Mouse (Mus musculus) liver, embryonic 11.5 days (tissue): ENCODE data around the gene Cd200r1. TPM values are rescaled to one million over a fixed set of nuclear protein-coding genes. Genes with fewer than 3 reads are reported as not detected.
A peak's percentile ranks its signal among the peaks of the same experiment; 100 is the strongest.

Experiments used
- ATAC-seq: fragments of 200-750 bp; cut with Nextera tagmentation; replicated peaks from 2 replicates; pipeline ENCODE4 v1.8.0; 2017; ENCODE audit warnings: moderate number of reproducible peaks, mild to moderate bottlenecking, moderate TSS enrichment, moderate library complexity; ENCODE audit not compliant: low FRiP score
- DNase-seq: peaks from one replicate; pipeline ENCODE4 v3.0.0-alpha.2; 2017; ENCODE audit warnings: low spot score
- H3K27ac ChIP-seq: fragments of 300-500 bp; sonication (generic); 2 replicates; pipeline ENCODE4 v1.5.1; 2014; ENCODE audit warnings: mild to moderate bottlenecking, low read depth, low read length, control low read depth
- H3K27me3 ChIP-seq: fragments of 300-500 bp; sonication (generic); replicated peaks from 2 replicates; pipeline ENCODE4 v1.6.1; 2014; ENCODE audit warnings: low read length, mixed read lengths; ENCODE audit not compliant: control insufficient read depth, insufficient read depth
- H3K36me3 ChIP-seq: fragments of 300-500 bp; sonication (generic); 2 replicates; pipeline ENCODE4 v1.6.1; 2014; ENCODE audit warnings: mild to moderate bottlenecking, low read length, moderate library complexity, mixed read lengths; ENCODE audit not compliant: control insufficient read depth, insufficient read depth
- H3K4me1 ChIP-seq: fragments of 300-500 bp; sonication (generic); replicated peaks from 2 replicates; pipeline ENCODE4 v1.6.1; 2014; ENCODE audit warnings: low read length, mixed read lengths; ENCODE audit not compliant: control insufficient read depth, insufficient read depth
- H3K4me2 ChIP-seq: fragments of 300-500 bp; sonication (generic); 2 replicates; pipeline ENCODE4 v1.6.1; 2014; ENCODE audit warnings: mild to moderate bottlenecking, control low read depth, moderate library complexity
- H3K4me3 ChIP-seq: fragments of 300-500 bp; sonication (generic); 2 replicates; pipeline ENCODE4 v1.5.1; 2014; ENCODE audit warnings: low read depth, low read length, control low read depth
- H3K9ac ChIP-seq: fragments of 300-500 bp; sonication (generic); 2 replicates; pipeline ENCODE4 v1.6.1; 2014; ENCODE audit warnings: low read depth, low read length, control low read depth
- H3K9me3 ChIP-seq: fragments of 300-500 bp; sonication (generic); 2 replicates; pipeline ENCODE4 v1.6.1; 2016; ENCODE audit warnings: low read length, inconsistent platforms, mixed read lengths; ENCODE audit not compliant: control insufficient read depth
- WGBS: fragments of 180-500 bp; shearing (Covaris S2); extraction: QIAGEN DNeasy Blood & Tissue Kit; methylation state at CpG from one replicate; pipeline ENCODE4 v1.1.7; 2014; 5-methylcytosine and 5-hydroxymethylcytosine counted together
- polyA plus RNA-seq: library from polyadenylated mRNA; unstranded; fragments of >200 nt; fragmentation: Nextera tagmentation; extraction: Ambion mirVana; gene quantifications from 2 replicates; pipeline ENCODE4 v1.2.1, GENCODE M21; 2014

Cd200r1 gene
- polyA plus RNA-seq, 1 experiment from 2014 or later: 5.9 TPM

- ATAC-seq: no peak
- Histone ChIP-seq H3K36me3 (peaks cover 8% of the 10 kb centered on the region; the same call in 1 of the 2 replicates), H3K27me3 (no peaks in the 10 kb centered on the region)
These were observed 40.7 kb upstream of the Cd200r1 start for GRCm38 (mm10) chr16:44724847-44725246.

GRCm38 (mm10) chr16:44725286-44726223, 40.0 kb upstream of the Cd200r1 start:
- peak overlapping the region; percentile 86 for H3K4me3 ChIP-seq
- H3K27me3 ChIP-seq: no peaks in the 10 kb centered on the region
- H3K9ac ChIP-seq: peak overlapping the region; percentile 95
- ATAC-seq (no peak), DNase-seq (no peak)
- H3K9me3 ChIP-seq: no peaks in the 10 kb centered on the region
- peaks cover 22% of the 10 kb centered on the region for H3K4me1 ChIP-seq
- peak overlapping the region; percentile 84 for H3K4me2 ChIP-seq
- 34% methylated on average over 14 of the region's 14 CpGs for WGBS
- peaks cover 7% of the 10 kb centered on the region; the same call in 1 of the 2 replicates for H3K36me3 ChIP-seq
- peak overlapping the region; percentile 86; the same call in 1 of the 2 replicates for H3K27ac ChIP-seq

More at GRCm38 (mm10) chr16:44724847-44725246, 40.7 kb upstream of the Cd200r1 start:
- no peak for DNase-seq
- under 1% methylated on average over 14 of the region's 14 CpGs for WGBS
- no peaks in the 10 kb centered on the region for H3K9me3 ChIP-seq
- peak overlapping the region; percentile 86 for H3K4me3 ChIP-seq
- peak overlapping the region; percentile 84 for H3K4me2 ChIP-seq
- peak overlapping the region; percentile 95 for H3K9ac ChIP-seq
- H3K27ac ChIP-seq: peak overlapping the region; percentile 86
- peaks cover 22% of the 10 kb centered on the region for H3K4me1 ChIP-seq

GRCm38 (mm10) chr16:44727525-44727924, 38.0 kb upstream of the Cd200r1 start:
- ATAC-seq (no peak), DNase-seq (no peak)
- no peaks in the 10 kb centered on the region for H3K27me3 ChIP-seq
- H3K4me2 ChIP-seq: no peak overlapping the region
- H3K4me3 ChIP-seq: no peak overlapping the region
- peaks cover 23% of the 10 kb centered on the region for H3K36me3 ChIP-seq
- H3K4me1 ChIP-seq: peaks cover 22% of the 10 kb centered on the region
- H3K9ac ChIP-seq: no peak overlapping the region
- no peak overlapping the region for H3K27ac ChIP-seq
- WGBS: 91% methylated on average over 3 of the region's 3 CpGs
- no peaks in the 10 kb centered on the region for H3K9me3 ChIP-seq

- Histone ChIP-seq H3K4me3 (no peak overlapping the region), H3K4me1 (no peaks in the 10 kb centered on the region), H3K27ac (no peak overlapping the region), H3K4me2 (no peak overlapping the region), H3K9me3 (no peaks in the 10 kb centered on the region), H3K9ac (no peak overlapping the region), H3K27me3 (no peaks in the 10 kb centered on the region), H3K36me3 (peaks cover 53% of the 10 kb centered on the region)
- WGBS: 73% methylated on average over 3 of the region's 3 CpGs
- ATAC-seq: no peak
- no peak for DNase-seq
These were observed 31.5 kb upstream of the Cd200r1 start for GRCm38 (mm10) chr16:44734059-44734458.

DNA sequence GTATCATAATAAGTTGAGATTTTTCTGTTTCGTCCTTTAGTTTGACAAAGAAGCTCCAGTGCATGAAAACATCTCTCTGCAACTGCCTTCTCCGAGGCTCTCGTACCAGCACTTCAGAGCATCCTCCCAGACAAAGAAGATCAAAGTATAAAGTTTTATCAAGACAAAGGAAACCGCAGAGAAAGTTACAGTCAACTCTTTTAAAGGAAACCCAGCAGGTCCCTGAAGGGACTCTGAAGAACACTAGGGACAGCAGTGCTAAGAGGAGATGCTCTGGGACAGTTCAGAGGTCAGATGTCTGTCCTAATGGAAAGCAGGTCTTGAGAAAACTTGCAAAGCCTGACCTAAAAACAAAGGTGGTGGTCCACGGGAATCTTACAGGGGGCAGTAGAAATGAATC, 29.9 kb upstream of the Cd200r1 start:
- Histone ChIP-seq H3K9ac (no peak overlapping the region), H3K27me3 (no peaks in the 10 kb centered on the region), H3K9me3 (no peaks in the 10 kb centered on the region), H3K4me3 (no peak overlapping the region), H3K4me2 (no peak overlapping the region), H3K4me1 (no peaks in the 10 kb centered on the region), H3K36me3 (peaks cover 48% of the 10 kb centered on the region), H3K27ac (no peak overlapping the region)
- DNase-seq: no peak
- ATAC-seq: no peak
- 88% methylated on average over 5 of the region's 5 CpGs for WGBS

DNA sequence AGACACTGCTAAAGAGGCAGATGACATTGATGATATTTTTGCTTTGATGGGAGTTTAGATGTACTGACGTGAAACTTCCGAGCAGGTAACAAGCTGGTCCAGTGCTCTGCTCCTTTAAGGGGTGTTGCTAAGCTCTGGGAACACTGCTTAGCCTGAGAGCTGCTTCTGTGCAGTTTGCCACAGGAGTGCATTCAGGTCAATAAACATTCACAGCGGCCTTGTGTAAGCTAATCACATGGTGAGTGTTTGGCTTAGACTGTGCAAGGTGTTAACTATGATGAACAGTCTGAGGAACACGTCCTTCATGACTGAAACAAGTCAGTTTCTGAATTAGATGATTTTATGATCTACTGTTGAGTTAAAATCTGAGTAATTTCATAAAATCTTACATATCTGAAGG, 29.4 kb upstream of the Cd200r1 start:
- Histone ChIP-seq H3K9ac (no peak overlapping the region), H3K36me3 (peaks cover 44% of the 10 kb centered on the region)
- WGBS: 87% methylated on average over 4 of the region's 4 CpGs

DNA sequence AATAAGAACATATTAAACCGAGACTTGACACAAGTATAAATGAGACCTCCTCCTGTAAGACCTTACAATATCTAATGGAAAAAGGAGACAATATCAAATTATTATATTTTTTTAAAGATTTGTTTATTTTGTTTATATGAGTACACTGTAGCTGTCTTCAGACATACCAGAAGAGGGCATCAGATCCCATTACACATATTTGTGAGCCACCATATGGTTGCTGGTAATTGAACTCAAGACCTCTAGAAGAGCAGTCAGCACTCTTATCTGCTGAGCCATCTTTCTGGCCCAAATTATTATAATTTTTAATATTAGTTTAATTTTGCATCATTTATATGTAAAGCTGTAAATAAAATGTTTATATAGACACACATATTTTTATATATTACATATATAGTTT, 22.8 kb upstream of the Cd200r1 start:
- Histone ChIP-seq H3K9ac (no peak overlapping the region), H3K27me3 (no peaks in the 10 kb centered on the region), H3K27ac (no peak overlapping the region), H3K36me3 (peaks cover 8% of the 10 kb centered on the region; the same call in 1 of the 2 replicates), H3K4me1 (no peaks in the 10 kb centered on the region; the same call in 1 of the 2 replicates), H3K4me3 (no peak overlapping the region), H3K4me2 (no peak overlapping the region), H3K9me3 (no peaks in the 10 kb centered on the region)
- DNase-seq (no peak), ATAC-seq (no peak)
- WGBS: 91% methylated on average over 1 of the region's 1 CpGs

More for the DNA sequence above, 29.4 kb upstream of the Cd200r1 start:
- H3K4me2 ChIP-seq: no peak overlapping the region
- H3K27ac ChIP-seq: no peak overlapping the region
- no peak overlapping the region for H3K4me3 ChIP-seq
- no peak for DNase-seq
- no peaks in the 10 kb centered on the region for H3K4me1 ChIP-seq
- H3K27me3 ChIP-seq: no peaks in the 10 kb centered on the region
- ATAC-seq: no peak
- H3K9me3 ChIP-seq: no peaks in the 10 kb centered on the region

- ATAC-seq: peak; percentile 35
- Histone ChIP-seq H3K4me1 (no peaks in the 10 kb centered on the region; the same call in 1 of the 2 replicates), H3K27ac (peak overlapping the region; percentile 84), H3K27me3 (no peaks in the 10 kb centered on the region), H3K36me3 (peaks cover 5% of the 10 kb centered on the region; the same call in 1 of the 2 replicates), H3K4me2 (peak overlapping the region; percentile 88), H3K9me3 (no peaks in the 10 kb centered on the region), H3K4me3 (peak overlapping the region; percentile 80), H3K9ac (peak overlapping the region; percentile 80)
- no peak for DNase-seq
- 10% methylated on average over 14 of the region's 14 CpGs for WGBS
These were observed 20.1 kb upstream of the Cd200r1 start for GRCm38 (mm10) chr16:44745471-44745865.
